Mouse (Mus musculus) bone marrow macrophage, adult 2 months (primary cell): ENCODE data around the gene Map4. TPM values are rescaled to one million over a fixed set of nuclear protein-coding genes. Genes with fewer than 3 reads are reported as not detected.
"Not testable (repeated sequence)": the region's sequence is repeated elsewhere in the genome, so short reads cannot be mapped to it uniquely, and the experiment has no call there.

ENCODE experiments used
- H3K27ac ChIP-seq: 2 replicates; pipeline ENCODE4 v1.5.1; 2012; ENCODE audit warnings: low read depth, low read length; ENCODE audit not compliant: insufficient read depth
- H3K4me1 ChIP-seq: 2 replicates; pipeline ENCODE4 v1.6.1; 2012; ENCODE audit warnings: low read length; ENCODE audit not compliant: control insufficient read depth, insufficient read depth
- H3K4me3 ChIP-seq: 2 replicates; pipeline ENCODE4 v1.5.1; 2012; ENCODE audit warnings: mild to moderate bottlenecking, low read length, moderate library complexity; ENCODE audit not compliant: insufficient read depth
- CTCF ChIP-seq: IDR thresholded peaks from 2 replicates; pipeline ENCODE4 v1.5.1; 2012; ENCODE audit warnings: low read depth, mild to moderate bottlenecking, low read length, moderate library complexity
- POLR2A ChIP-seq: IDR thresholded peaks from 2 replicates; pipeline ENCODE4 v1.6.1; 2012; ENCODE audit warnings: mild to moderate bottlenecking, low read depth, low read length, borderline replicate concordance
- polyA plus RNA-seq: library from polyadenylated mRNA; stranded (reverse); fragments of >200 nt; gene quantifications from 2 replicates; pipeline ENCODE4 v1.2.4, GENCODE M21; 2012; ENCODE audit not compliant: missing spikeins, insufficient read depth, insufficient read length

Gene Map4
- polyA plus RNA-seq, 1 experiment, result 66.0 TPM

DNA sequence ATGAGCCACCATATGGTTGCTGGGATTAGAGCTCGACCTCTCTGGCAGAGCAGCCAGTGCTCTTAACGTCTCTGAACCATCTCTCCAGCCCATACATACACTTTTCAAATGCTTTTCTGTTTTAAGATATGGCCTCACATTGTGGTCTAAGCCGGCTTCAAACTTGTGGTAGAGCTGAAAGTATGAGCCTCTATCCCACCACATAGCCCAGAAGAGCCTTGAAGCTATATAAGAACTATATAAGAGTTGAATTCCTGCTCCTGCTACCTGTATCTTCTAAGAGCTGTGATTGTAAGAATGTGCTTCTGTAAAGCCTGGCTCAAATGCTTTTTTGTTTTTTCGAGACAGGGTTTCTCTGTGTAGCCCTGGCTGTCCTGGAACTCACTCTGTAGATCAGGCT lies 18.5 kb downstream of the Map4 start:
- no peak overlapping the region for H3K4me3 ChIP-seq
- H3K27ac ChIP-seq, result no peak overlapping the region
- H3K4me1 ChIP-seq, result no peaks in the 10 kb centered on the region
- TF ChIP-seq POLR2A (no peak), CTCF (no peak)

DNA sequence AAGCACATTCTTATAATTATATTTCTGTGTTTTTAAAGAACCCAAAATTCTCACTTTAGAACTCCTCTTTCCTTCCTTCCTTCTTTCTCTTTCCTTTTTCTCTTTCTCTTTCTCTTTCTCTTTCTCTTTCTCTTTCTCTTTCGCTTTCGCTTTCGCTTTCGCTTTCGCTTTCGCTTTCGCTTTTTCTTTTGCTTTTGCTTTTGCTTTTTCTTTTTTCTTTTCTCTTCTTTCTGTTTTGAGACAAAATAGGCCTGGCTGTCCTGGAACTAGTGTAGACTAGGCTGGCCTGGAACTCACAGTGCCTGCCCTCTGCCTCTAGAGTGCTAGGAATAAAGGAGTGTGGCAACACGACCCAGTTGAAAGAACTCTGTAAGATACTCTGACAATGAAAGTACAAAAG lies 22.3 kb downstream of the Map4 start:
- TF ChIP-seq POLR2A (no peak), CTCF (no peak)

DNA sequence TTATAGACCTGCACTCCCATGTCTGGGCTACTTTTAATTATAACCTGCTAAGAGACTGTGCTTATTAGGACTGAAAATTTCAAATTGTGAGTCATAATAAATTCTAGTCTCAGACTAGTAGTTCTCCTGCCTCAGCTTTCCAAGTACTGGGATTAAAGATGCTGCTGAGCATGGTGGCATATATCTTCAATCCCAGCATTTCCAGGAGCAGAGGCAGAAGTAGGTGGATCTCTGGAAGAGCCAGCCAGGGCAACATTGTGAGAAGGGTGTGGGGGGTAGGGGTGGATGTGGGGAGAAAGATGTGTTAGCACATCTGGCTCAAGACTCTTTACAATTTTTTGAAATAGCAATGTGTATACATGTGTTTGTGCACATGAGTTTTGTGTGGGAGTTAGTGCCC lies 23.4 kb downstream of the Map4 start:
- peaks cover 2% of the 10 kb centered on the region for H3K4me1 ChIP-seq
- no peak overlapping the region for H3K27ac ChIP-seq
- no peak for TF ChIP-seq POLR2A
- TF ChIP-seq CTCF, result no peak
- no peak overlapping the region for H3K4me3 ChIP-seq

More for the DNA sequence above, 22.3 kb downstream of the Map4 start:
- H3K27ac ChIP-seq, result no peak overlapping the region
- no peaks in the 10 kb centered on the region for H3K4me1 ChIP-seq
- H3K4me3 ChIP-seq, result no peak overlapping the region

DNA sequence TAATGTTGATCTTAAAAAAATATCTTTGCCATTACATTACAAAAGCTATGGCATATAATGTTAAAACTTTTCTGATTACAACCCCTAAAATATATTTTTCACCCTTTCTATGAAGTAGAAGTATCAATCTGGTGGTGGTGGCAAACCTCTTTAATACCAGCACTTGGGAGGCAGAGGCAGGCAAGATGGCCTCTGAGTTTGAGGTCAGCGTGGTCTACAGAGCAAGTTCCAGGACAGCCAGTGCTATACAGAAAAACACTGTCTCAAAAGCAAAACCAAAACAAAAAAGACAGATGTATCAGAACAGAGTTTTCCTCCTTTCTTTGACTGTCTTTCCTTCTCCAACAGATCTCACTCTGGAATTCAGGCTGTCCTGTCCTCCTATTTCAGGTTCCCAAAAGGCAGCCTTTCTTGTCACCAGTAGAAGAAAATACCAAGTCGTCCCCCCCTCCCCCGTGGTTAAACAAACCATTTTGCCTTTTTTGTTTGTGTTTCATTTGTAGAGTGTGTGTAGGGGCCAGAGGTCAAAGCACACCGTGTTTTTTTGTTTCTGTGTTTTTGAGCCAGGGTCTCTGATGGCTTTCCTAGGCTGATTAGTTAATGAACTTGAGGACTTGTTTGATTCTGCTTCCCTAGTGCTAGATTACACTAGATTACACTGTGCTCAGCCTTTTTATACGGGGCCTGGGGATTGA lies 28.3 kb downstream of the Map4 start:
- Histone ChIP-seq H3K4me3 (no peak overlapping the region), H3K4me1 (peaks cover 12% of the 10 kb centered on the region), H3K27ac (no peak overlapping the region)
- no peak for TF ChIP-seq CTCF
- TF ChIP-seq POLR2A, result no peak

DNA sequence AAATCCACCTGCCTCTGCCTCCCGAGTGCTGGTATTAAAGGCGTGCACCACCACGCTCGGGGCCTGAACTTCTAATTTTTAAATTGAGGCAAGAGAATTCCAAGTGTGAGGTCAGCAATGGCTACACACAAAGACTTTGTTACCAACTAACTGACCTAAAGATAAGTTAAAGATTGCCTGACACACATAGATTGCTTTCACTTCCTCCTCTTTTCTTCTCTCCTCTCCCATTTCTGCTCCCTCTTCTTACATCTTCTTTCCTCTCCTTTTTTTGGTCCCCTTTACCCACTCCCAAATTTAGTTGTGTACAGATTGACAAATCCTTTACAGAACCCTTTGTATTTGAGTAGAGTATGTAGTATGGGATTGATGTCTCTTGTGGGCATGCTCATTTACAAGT lies 29.3 kb downstream of the Map4 start:
- Histone ChIP-seq H3K4me3 (no peak overlapping the region), H3K27ac (no peak overlapping the region), H3K4me1 (peaks cover 17% of the 10 kb centered on the region)
- TF ChIP-seq CTCF (no peak), POLR2A (no peak)

DNA sequence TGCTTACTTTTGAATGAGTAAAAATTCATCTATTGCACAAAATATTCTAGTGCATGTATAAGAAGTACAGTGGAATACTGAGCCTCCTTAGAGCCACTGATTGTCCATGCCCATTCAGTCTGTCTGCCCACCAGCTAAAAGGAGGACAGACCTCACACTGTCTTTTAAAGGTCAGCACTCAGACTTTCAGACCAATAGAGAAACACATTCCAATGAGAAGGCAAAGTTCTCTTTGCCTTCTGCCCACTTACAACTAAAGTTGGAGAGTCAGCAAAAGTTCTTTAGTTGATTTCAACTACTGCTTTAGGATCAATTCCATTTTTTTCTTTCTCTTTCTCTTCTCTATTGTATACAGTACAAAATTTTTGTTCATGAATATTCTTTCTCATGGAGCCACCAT lies 33.5 kb downstream of the Map4 start:
- Histone ChIP-seq H3K27ac (no peak overlapping the region), H3K4me1 (peaks cover 13% of the 10 kb centered on the region), H3K4me3 (no peak overlapping the region)
- TF ChIP-seq CTCF (no peak), POLR2A (no peak)

DNA sequence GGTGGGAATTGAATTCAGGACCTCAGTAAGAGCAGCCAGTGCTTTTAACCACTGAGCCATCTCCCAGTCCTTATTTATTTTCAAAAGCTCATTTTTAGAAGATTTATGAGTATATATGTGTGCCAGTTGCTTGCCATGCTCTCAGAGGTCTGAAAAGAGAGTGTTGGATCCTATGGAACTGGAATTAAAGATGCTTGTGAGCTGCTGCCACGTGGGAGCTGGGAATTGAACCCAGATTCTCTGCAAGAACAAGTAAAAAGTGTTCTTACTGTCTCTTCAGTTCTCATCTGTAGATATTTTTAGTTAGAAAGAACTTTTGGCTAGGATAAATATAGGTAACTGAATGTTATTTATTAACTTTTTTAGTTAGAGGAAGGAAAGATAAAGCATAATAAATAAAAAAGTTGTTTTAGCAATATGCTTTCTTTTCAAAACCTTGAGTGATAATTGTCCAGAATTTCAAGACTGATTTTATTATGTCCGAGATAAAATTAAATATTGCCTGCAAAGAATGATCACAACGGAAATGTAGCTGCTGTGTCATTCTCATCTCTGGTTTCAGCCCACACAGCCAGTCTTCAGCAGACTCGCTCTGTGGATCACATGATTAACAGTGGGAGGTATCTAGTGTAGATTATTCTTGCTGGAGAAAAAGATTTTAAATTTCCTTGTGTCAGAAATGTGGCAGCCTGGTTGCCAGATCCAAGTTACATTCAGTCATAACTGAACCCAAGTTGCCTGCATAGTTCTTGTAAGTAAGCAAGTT lies 37.3 kb downstream of the Map4 start:
- TF ChIP-seq POLR2A, result no peak
- no peak for TF ChIP-seq CTCF
- Histone ChIP-seq H3K27ac (no peak overlapping the region), H3K4me1 (peaks cover 8% of the 10 kb centered on the region), H3K4me3 (no peak overlapping the region)

DNA sequence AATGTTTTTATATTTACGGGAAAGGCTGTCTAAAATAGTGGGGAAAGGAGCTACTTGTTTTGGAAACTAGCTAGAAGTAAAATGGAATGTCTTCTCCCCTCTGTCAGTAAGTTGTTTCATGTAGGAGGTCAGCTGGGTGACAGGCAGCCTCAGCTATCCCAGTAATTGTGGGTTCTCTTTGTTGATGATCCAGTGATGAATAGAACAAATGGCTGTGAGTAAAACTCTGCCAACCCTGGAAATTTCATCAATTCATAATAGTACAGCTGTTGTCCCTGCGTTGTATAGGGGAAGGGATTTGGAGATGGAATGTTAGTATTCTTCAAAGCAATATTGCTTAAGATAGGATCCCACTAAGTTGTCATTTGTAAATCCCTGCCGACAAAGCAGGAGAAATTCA lies 37.9 kb downstream of the Map4 start:
- Histone ChIP-seq H3K4me3 (no peak overlapping the region), H3K27ac (no peak overlapping the region), H3K4me1 (peaks cover 5% of the 10 kb centered on the region; the same call in 1 of the 2 replicates)
- TF ChIP-seq CTCF, result no peak
- TF ChIP-seq POLR2A, result no peak

DNA sequence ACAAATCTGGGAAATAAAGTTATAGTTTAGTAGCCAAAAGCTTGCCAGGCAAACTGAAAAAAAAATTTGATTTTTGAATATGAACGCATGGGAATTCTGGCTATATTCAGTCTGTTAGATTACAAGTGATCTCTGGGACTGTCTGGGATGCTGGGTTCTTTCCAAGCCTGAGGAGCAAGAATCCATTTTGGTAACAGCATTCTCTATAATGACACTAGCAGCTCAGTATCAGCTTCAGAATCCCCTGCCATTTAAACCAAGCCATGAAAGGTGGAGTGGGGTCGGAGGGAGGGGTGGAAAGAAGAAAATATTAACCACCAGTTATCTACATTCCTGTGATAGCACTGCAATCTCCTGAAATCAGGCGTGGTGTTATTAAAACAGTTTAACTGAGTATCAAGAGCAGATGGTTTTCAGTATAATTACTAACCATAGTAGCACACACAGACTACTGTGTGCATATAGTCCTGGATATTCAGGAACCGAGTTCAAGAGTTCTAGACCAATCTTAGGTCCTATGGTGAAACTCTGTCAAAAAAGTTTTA lies 38.6 kb downstream of the Map4 start:
- Histone ChIP-seq H3K27ac (no peak overlapping the region), H3K4me3 (no peak overlapping the region), H3K4me1 (peaks cover 2% of the 10 kb centered on the region; the same call in 1 of the 2 replicates)
- TF ChIP-seq CTCF, result no peak
- no peak for TF ChIP-seq POLR2A

DNA sequence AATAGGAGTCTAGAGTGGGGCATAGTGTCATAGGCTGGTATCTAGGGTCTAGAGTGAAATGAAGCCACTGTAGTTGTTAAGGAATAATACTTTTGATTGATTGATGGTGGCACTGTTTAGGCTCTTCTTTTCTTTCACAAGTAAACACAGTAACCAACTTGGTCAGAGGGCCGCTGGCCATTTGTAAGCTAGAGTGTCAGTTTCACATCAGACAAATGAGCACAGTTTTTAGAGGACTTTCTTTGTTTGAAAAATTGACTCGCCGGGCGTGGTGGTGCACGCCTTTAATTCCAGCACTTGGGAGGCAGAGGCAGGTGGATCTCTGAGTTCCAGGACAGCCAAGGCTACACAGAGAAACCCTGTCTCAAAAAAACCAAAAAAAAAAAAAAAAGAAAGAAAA lies 40.5 kb downstream of the Map4 start:
- not testable (repeated sequence) for H3K4me3 ChIP-seq, H3K4me1 ChIP-seq, H3K27ac ChIP-seq

DNA sequence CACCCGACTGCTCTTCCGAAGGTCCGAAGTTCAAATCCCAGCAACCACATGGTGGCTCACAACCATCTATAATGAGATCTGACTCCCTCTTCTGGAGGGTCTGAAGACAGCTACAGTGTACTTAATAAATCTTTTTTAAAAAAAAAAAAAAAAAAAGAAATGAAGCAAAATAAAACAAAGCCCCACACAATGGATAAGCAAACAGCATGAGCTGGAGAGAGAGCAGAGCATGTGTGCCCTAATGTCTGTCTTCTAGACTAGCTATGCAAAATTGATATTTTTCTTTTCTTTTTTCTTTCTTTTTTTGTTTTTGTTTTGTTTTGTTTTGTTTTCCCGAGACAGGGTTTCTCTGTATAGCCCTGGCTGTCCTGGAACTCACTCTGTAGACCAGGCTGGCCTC lies 49.0 kb downstream of the Map4 start:
- H3K4me3 ChIP-seq, H3K27ac ChIP-seq, H3K4me1 ChIP-seq: not testable (repeated sequence)
